Mouse (Mus musculus): Measurements from ENCODE around the gene Trcg1. TPM values are rescaled to one million over a fixed set of nuclear protein-coding genes. Genes with fewer than 3 reads are reported as not detected.

The Trcg1 gene
- polyA plus RNA-seq, 1 experiment from 2014 or later: not detected

- H3K27ac ChIP-seq (ENCODE audit: low read depth, low read length): no peak overlapping the region
- no peaks in the 10 kb centered on the region for H3K9me3 ChIP-seq (ENCODE audit: control insufficient read depth, low read length)
- WGBS: 28% methylated on average over 5 of the region's 5 CpGs
- H3K27me3 ChIP-seq (ENCODE audit: control insufficient read depth, insufficient read depth, low read length): no peaks in the 10 kb centered on the region
- no peaks in the 10 kb centered on the region for H3K36me3 ChIP-seq (ENCODE audit: control insufficient read depth, insufficient read depth, low read length)
- no peak for ATAC-seq (ENCODE audit: low FRiP score)
- no peak overlapping the region for H3K4me3 ChIP-seq (ENCODE audit: low read depth, low read length)
- no peak for DNase-seq (ENCODE audit: low spot score)
- no peaks in the 10 kb centered on the region for H3K4me1 ChIP-seq (replicated peaks; ENCODE audit: control insufficient read depth, insufficient read depth, low read length)
- no peak overlapping the region for H3K4me2 ChIP-seq (replicated peaks; ENCODE audit: low read depth, low read length)
- no peak overlapping the region for H3K9ac ChIP-seq (ENCODE audit: low read depth, low read length)
Observed at GRCm38 (mm10) chr9:57242916-57243315, 6.6 kb downstream of the Trcg1 start.

- H3K9ac ChIP-seq (ENCODE audit: low read depth, low read length): no peak overlapping the region
- no peak overlapping the region for H3K27ac ChIP-seq (ENCODE audit: low read depth, low read length)
- no peak for ATAC-seq (ENCODE audit: low FRiP score)
- no peaks in the 10 kb centered on the region for H3K27me3 ChIP-seq (ENCODE audit: control insufficient read depth, insufficient read depth, low read length)
- H3K4me2 ChIP-seq (replicated peaks; ENCODE audit: low read depth, low read length): no peak overlapping the region
- no peaks in the 10 kb centered on the region for H3K4me1 ChIP-seq (replicated peaks; ENCODE audit: control insufficient read depth, insufficient read depth, low read length)
- no peak for DNase-seq (ENCODE audit: low spot score)
- H3K36me3 ChIP-seq (ENCODE audit: control insufficient read depth, insufficient read depth, low read length): no peaks in the 10 kb centered on the region
- H3K4me3 ChIP-seq (ENCODE audit: low read depth, low read length): no peak overlapping the region
- no peaks in the 10 kb centered on the region for H3K9me3 ChIP-seq (ENCODE audit: control insufficient read depth, low read length)
- WGBS: 34% methylated on average over 7 of the region's 7 CpGs
Observed at GRCm38 (mm10) chr9:57244106-57244685, 7.8 kb downstream of the Trcg1 start.

- no peaks in the 10 kb centered on the region for H3K27me3 ChIP-seq (ENCODE audit: control insufficient read depth, insufficient read depth, low read length)
- no peak overlapping the region for H3K27ac ChIP-seq (ENCODE audit: low read depth, low read length)
- DNase-seq (ENCODE audit: low spot score) (no peak), ATAC-seq (ENCODE audit: low FRiP score) (no peak)
- H3K4me2 ChIP-seq (replicated peaks; ENCODE audit: low read depth, low read length): no peak overlapping the region
- no peaks in the 10 kb centered on the region for H3K36me3 ChIP-seq (ENCODE audit: control insufficient read depth, insufficient read depth, low read length)
- no peaks in the 10 kb centered on the region for H3K4me1 ChIP-seq (replicated peaks; ENCODE audit: control insufficient read depth, insufficient read depth, low read length)
- H3K9me3 ChIP-seq (ENCODE audit: control insufficient read depth, low read length): no peaks in the 10 kb centered on the region
- no peak overlapping the region for H3K4me3 ChIP-seq (ENCODE audit: low read depth, low read length)
- 93% methylated on average over 5 of the region's 5 CpGs for WGBS
- no peak overlapping the region for H3K9ac ChIP-seq (ENCODE audit: low read depth, low read length)
Observed at GRCm38 (mm10) chr9:57246482-57246881, 10.1 kb downstream of the Trcg1 start.

GRCm38 (mm10) chr9:57247201-57247671 lies 10.9 kb downstream of the Trcg1 start:
- no peaks in the 10 kb centered on the region for H3K27me3 ChIP-seq (ENCODE audit: control insufficient read depth, insufficient read depth, low read length)
- no peak overlapping the region for H3K9ac ChIP-seq (ENCODE audit: low read depth, low read length)
- H3K4me2 ChIP-seq (replicated peaks; ENCODE audit: low read depth, low read length): no peak overlapping the region
- no peak for ATAC-seq (ENCODE audit: low FRiP score)
- 68% methylated on average over 8 of the region's 8 CpGs for WGBS
- no peak overlapping the region for H3K4me3 ChIP-seq (ENCODE audit: low read depth, low read length)
- H3K9me3 ChIP-seq (ENCODE audit: control insufficient read depth, low read length): no peaks in the 10 kb centered on the region
- H3K4me1 ChIP-seq (replicated peaks; ENCODE audit: control insufficient read depth, insufficient read depth, low read length): no peaks in the 10 kb centered on the region
- no peak for DNase-seq (ENCODE audit: low spot score)
- H3K27ac ChIP-seq (ENCODE audit: low read depth, low read length): no peak overlapping the region
- H3K36me3 ChIP-seq (ENCODE audit: control insufficient read depth, insufficient read depth, low read length): no peaks in the 10 kb centered on the region

GRCm38 (mm10) chr9:57248030-57248942 lies 11.9 kb downstream of the Trcg1 start:
- H3K36me3 ChIP-seq (ENCODE audit: control insufficient read depth, insufficient read depth, low read length): no peaks in the 10 kb centered on the region
- 82% methylated on average over 7 of the region's 7 CpGs for WGBS
- H3K9me3 ChIP-seq (ENCODE audit: control insufficient read depth, low read length): no peaks in the 10 kb centered on the region
- no peak overlapping the region for H3K4me3 ChIP-seq (ENCODE audit: low read depth, low read length)
- no peak overlapping the region for H3K27ac ChIP-seq (ENCODE audit: low read depth, low read length)
- H3K27me3 ChIP-seq (ENCODE audit: control insufficient read depth, insufficient read depth, low read length): no peaks in the 10 kb centered on the region
- H3K4me1 ChIP-seq (replicated peaks; ENCODE audit: control insufficient read depth, insufficient read depth, low read length): no peaks in the 10 kb centered on the region
- no peak overlapping the region for H3K9ac ChIP-seq (ENCODE audit: low read depth, low read length)
- ATAC-seq (ENCODE audit: low FRiP score) (no peak), DNase-seq (ENCODE audit: low spot score) (no peak)
- H3K4me2 ChIP-seq (replicated peaks; ENCODE audit: low read depth, low read length): no peak overlapping the region

GRCm38 (mm10) chr9:57250026-57250425 lies 13.7 kb downstream of the Trcg1 start:
- 94% methylated on average over 4 of the region's 4 CpGs for WGBS
- Histone ChIP-seq H3K4me1 (replicated peaks; ENCODE audit: control insufficient read depth, insufficient read depth, low read length) (no peaks in the 10 kb centered on the region), H3K27ac (ENCODE audit: low read depth, low read length) (no peak overlapping the region), H3K9ac (ENCODE audit: low read depth, low read length) (no peak overlapping the region), H3K4me3 (ENCODE audit: low read depth, low read length) (no peak overlapping the region), H3K27me3 (ENCODE audit: control insufficient read depth, insufficient read depth, low read length) (no peaks in the 10 kb centered on the region), H3K9me3 (ENCODE audit: control insufficient read depth, low read length) (no peaks in the 10 kb centered on the region), H3K36me3 (ENCODE audit: control insufficient read depth, insufficient read depth, low read length) (no peaks in the 10 kb centered on the region), H3K4me2 (replicated peaks; ENCODE audit: low read depth, low read length) (no peak overlapping the region)
- DNase-seq (ENCODE audit: low spot score): no peak
- no peak for ATAC-seq (ENCODE audit: low FRiP score)

GRCm38 (mm10) chr9:57251139-57251538 lies 14.8 kb downstream of the Trcg1 start:
- H3K9ac ChIP-seq (ENCODE audit: low read depth, low read length): no peak overlapping the region

GRCm38 (mm10) chr9:57254061-57254460 lies 17.7 kb downstream of the Trcg1 start:
- Histone ChIP-seq H3K9ac (ENCODE audit: low read depth, low read length) (no peak overlapping the region), H3K27ac (ENCODE audit: low read depth, low read length) (no peak overlapping the region), H3K9me3 (ENCODE audit: control insufficient read depth, low read length) (no peaks in the 10 kb centered on the region), H3K4me3 (ENCODE audit: low read depth, low read length) (no peak overlapping the region), H3K4me2 (replicated peaks; ENCODE audit: low read depth, low read length) (no peak overlapping the region), H3K36me3 (ENCODE audit: control insufficient read depth, insufficient read depth, low read length) (no peaks in the 10 kb centered on the region), H3K27me3 (ENCODE audit: control insufficient read depth, insufficient read depth, low read length) (no peaks in the 10 kb centered on the region), H3K4me1 (replicated peaks; ENCODE audit: control insufficient read depth, insufficient read depth, low read length) (no peaks in the 10 kb centered on the region)
- 88% methylated on average over 7 of the region's 7 CpGs for WGBS
- DNase-seq (ENCODE audit: low spot score) (no peak), ATAC-seq (ENCODE audit: low FRiP score) (no peak)

More at GRCm38 (mm10) chr9:57251139-57251538, 14.8 kb downstream of the Trcg1 start:
- no peak overlapping the region for H3K27ac ChIP-seq (ENCODE audit: low read depth, low read length)
- no peaks in the 10 kb centered on the region for H3K27me3 ChIP-seq (ENCODE audit: control insufficient read depth, insufficient read depth, low read length)
- H3K4me2 ChIP-seq (replicated peaks; ENCODE audit: low read depth, low read length): no peak overlapping the region
- no peaks in the 10 kb centered on the region for H3K36me3 ChIP-seq (ENCODE audit: control insufficient read depth, insufficient read depth, low read length)
- WGBS: 89% methylated on average over 2 of the region's 2 CpGs
- H3K4me3 ChIP-seq (ENCODE audit: low read depth, low read length): no peak overlapping the region
- ATAC-seq (ENCODE audit: low FRiP score) (no peak), DNase-seq (ENCODE audit: low spot score) (no peak)
- H3K9me3 ChIP-seq (ENCODE audit: control insufficient read depth, low read length): no peaks in the 10 kb centered on the region
- no peaks in the 10 kb centered on the region for H3K4me1 ChIP-seq (replicated peaks; ENCODE audit: control insufficient read depth, insufficient read depth, low read length)
